Mouse (Mus musculus) small intestine, adult 2 months (tissue): ENCODE results near the gene Tef. TPM values are rescaled to one million over a fixed set of nuclear protein-coding genes. Genes with fewer than 3 reads are reported as not detected.
A peak's percentile ranks its signal among the peaks of the same experiment; 100 is the strongest.

ENCODE experiments used
- H3K27ac ChIP-seq: fragments of 200-500 bp; 2 replicates; pipeline ENCODE4 v1.5.1; 2012; ENCODE audit warnings: low read depth, low read length, control low read depth, inconsistent platforms; ENCODE audit not compliant: insufficient read depth
- H3K27me3 ChIP-seq: fragments of 200-500 bp; 2 replicates; pipeline ENCODE4 v1.6.1; 2012; ENCODE audit warnings: mild to moderate bottlenecking, moderate library complexity, low read length, inconsistent platforms; ENCODE audit not compliant: control insufficient read depth, insufficient read depth
- H3K36me3 ChIP-seq: fragments of 200-500 bp; 2 replicates; pipeline ENCODE4 v1.6.1; 2012; ENCODE audit warnings: mild to moderate bottlenecking, low read length, control low read depth, inconsistent platforms; ENCODE audit not compliant: control insufficient read depth, insufficient read depth
- H3K4me1 ChIP-seq: fragments of 200-500 bp; 2 replicates; pipeline ENCODE4 v1.6.1; 2012; ENCODE audit warnings: low read length, inconsistent platforms, mixed read lengths; ENCODE audit not compliant: control insufficient read depth, insufficient read depth, insufficient read length
- H3K4me3 ChIP-seq: fragments of 200-500 bp; 2 replicates; pipeline ENCODE4 v1.5.1; 2012; ENCODE audit warnings: low read depth, mild to moderate bottlenecking, control low read depth, inconsistent platforms, low read length, moderate library complexity
- CTCF ChIP-seq: fragments of 200-500 bp; IDR thresholded peaks from 2 replicates; pipeline ENCODE4 v1.5.1; 2012; ENCODE audit warnings: low read depth, mild to moderate bottlenecking, control low read depth, inconsistent platforms, low read length, moderate library complexity, mixed read lengths; ENCODE audit not compliant: insufficient replicate concordance, insufficient read length; ENCODE audit errors: extremely low read depth
- POLR2A ChIP-seq: fragments of 200-500 bp; IDR thresholded peaks from 2 replicates; pipeline ENCODE4 v1.6.1; 2012; ENCODE audit warnings: low read depth, mild to moderate bottlenecking, control low read depth, inconsistent platforms, low read length, moderate library complexity
- WGBS: fragments of 180-500 bp; shearing (Covaris S2); methylation state at CpG from one replicate; pipeline ENCODE4 v1.1.7; 2018; 5-methylcytosine and 5-hydroxymethylcytosine counted together
- polyA plus RNA-seq: library from polyadenylated mRNA; depleted of rRNA; stranded (reverse); fragments of >200 nt; gene quantifications from 2 replicates; pipeline ENCODE4 v1.2.3, GENCODE M21; 2012

The Tef gene
- polyA plus RNA-seq, 1 experiment: 9.4 TPM

DNA sequence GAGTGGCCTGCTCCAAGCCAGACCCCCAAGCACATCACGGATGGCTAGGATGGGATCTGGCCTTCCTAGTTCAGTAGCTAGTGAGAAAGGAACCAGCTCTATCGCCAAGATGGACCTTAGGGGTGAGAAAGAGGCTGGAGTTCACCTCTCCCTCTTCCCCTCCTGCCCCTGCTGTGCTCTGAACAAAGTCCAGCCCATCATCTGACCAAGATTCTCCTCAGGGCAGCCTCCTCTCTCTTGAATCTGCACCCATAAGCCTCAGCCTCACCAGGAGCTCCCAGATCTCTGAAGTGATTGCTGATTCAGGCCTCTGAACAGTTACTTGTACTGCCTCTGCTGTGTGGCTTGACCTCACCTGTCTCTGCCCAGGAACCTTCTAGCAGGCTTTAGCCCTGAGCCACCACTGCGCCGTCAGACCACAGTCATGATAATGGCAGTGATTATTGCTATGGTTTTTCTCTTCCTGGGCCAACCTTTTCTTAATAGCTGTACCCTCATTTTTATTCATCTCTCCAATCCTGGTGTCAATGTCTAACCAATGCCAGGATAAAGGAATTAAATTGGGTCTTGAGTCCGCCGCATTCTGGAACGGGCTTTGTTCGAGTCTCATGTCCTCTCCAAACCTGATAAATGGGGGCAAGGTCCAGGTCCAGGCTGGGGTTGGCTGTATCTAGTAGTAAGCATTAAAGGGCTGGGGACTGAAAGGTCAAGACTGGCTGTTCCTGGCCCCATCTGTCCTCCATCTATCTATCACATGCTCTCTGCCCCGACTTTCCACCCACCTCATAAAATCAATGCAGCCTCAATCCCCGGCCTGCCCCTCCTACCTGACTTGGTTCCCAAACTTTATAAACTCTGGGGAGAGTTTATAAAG lies 33.0 kb downstream of the Tef start:
- WGBS: 39% methylated on average over 10 of the region's 10 CpGs
- Histone ChIP-seq H3K4me3 (no peak overlapping the region), H3K36me3 (no peaks in the 10 kb centered on the region), H3K27me3 (no peaks in the 10 kb centered on the region), H3K27ac (peak overlapping the region; percentile 94), H3K4me1 (peaks cover 50% of the 10 kb centered on the region)
- no peak for TF ChIP-seq CTCF
- no peak for TF ChIP-seq POLR2A

DNA sequence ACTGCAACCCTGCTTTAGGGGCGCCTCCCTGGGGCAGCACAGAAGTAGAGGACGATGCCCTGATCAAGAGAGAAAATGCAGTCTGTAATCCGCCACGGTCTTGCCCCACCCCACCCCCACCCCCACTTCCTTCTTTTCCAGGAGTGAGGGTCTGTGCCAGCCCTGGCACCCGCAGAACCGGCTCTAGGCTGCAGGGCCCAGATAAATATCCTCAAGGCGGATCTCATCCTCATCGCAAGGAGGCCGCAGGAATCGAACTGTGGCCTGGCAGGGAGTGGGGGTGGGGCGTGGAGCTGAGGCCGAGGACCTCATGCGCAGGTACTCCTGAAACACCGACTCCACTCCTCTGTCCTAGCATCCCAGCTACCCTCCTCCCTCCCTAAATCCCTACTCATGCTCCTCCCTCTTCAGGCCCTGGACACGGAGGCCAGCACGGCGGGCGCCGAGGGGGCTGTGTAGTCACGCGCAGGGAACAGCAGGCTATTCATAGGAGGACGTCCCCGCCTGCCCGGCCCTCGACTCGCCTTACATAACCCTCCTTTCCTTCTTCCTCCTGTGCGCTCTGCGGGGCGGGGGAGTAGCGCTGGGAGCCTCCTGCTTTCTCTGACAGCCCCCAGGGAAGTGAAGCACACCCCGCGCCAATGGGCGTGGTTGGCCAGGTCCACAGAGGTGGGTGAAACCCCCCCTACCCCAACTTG lies 34.1 kb downstream of the Tef start:
- TF ChIP-seq POLR2A: peak; percentile 45; the same call in 1 of the 2 replicates
- TF ChIP-seq CTCF: no peak
- Histone ChIP-seq H3K4me3 (peak overlapping the region; percentile 54), H3K4me1 (peaks cover 47% of the 10 kb centered on the region), H3K36me3 (no peaks in the 10 kb centered on the region), H3K27ac (peak overlapping the region; percentile 94), H3K27me3 (no peaks in the 10 kb centered on the region)
- WGBS: 7% methylated on average over 33 of the region's 33 CpGs

DNA sequence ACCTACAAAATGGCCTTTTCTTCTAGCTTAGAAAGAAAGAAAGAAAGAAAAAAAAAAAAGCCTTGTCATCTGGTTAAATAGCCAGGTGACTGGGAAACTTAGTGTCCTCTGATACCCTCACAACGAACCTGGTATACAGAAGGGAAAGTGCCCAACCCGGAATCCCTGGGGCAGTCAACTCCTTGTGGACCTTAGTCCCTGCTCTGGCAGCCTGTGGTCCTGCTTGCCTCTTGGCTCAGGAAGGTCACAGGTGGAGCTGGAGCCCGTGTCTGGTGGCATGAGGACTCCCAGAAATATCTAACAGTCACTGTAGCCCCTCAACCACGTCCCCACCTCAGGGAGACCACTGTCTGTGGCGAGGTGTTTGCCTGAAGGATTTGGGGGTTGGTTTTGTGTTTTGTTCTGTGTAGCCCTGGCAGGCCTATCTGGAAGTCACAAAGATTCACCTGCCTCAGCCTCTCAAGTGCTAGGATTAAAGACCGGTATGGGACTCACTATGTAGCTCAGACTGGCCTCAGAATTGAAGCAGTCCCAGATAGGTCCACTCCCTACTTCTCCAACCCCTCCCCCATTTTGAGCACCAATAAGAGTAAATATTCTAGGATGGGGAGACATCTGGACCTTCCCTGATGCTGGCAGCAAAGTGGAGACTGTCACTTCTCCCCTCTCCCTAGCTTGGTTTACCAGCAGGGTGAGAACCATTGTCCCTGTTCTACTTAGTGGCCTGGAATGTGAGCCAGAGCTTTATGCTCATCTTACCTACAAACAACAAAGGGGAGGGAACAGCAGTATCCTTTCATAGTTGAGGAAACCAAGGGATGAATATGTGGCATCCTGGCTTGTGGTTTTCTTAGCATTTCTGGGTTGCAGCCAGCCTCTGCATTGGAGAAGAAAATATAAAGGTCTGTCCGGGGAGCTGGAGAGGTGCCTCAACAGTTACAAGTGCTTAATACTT lies 35.0 kb downstream of the Tef start:
- TF ChIP-seq CTCF: no peak
- TF ChIP-seq POLR2A: no peak
- Histone ChIP-seq H3K36me3 (no peaks in the 10 kb centered on the region), H3K4me1 (peaks cover 43% of the 10 kb centered on the region), H3K27ac (peak overlapping the region; percentile 94), H3K27me3 (no peaks in the 10 kb centered on the region), H3K4me3 (no peak overlapping the region)
- 47% methylated on average over 7 of the region's 7 CpGs for WGBS

DNA sequence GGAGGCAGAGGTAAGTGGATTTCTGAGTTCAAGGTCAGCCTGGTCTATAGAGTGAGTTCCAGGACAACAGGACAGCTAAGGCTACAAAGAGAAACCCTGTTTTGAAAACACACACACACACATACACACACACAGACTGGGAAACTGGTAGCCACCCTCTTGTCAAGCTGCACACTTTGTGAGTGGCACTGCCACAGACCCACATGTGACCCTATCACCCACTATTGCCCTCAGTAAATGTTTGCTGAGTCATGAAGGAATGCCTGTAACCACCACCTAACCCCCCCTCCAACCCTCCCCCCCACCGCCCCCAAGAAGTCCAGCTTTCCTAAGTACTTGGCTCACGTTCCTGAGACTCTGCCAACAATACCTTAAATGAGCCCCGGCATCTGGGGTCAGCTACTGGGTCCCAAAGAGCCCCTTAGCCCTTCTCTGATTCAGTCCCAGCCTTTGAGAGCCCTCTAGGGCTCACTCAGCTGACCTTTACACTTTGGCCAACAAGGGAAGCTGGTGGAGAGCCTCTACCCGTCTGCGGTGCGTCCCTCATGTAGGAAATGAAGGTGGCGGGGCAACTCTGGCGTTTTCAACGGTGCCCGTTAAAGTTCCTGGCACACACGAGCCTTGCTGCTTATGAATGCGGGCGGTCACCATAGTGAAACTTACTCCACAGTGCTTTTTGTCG lies 36.5 kb downstream of the Tef start:
- H3K4me3 ChIP-seq: no peak overlapping the region
- H3K27ac ChIP-seq: peak overlapping the region; percentile 73
- H3K36me3 ChIP-seq: no peaks in the 10 kb centered on the region
- 26% methylated on average over 14 of the region's 14 CpGs for WGBS
- H3K4me1 ChIP-seq: peaks cover 42% of the 10 kb centered on the region
- TF ChIP-seq POLR2A (no peak), CTCF (no peak)
- no peaks in the 10 kb centered on the region for H3K27me3 ChIP-seq

DNA sequence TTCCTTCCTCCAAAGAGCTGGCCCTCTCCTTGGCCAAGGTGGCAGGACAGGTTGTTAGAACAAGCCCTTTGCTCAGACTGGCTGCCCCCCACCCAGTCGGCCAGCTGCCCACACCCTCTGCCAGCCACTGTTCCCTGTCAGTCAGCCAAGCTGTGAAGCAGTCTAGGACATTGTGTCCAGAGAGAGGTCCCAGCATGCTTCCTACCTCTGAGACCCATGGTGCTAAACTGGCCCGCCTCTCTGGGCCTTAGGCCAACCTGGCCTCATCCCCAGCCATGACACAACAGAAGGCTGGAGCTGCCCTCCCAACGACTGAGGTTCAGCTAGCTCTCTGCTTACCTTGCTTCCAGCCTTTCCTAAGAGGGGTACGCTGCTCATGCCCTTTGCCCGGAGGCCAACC lies 37.4 kb downstream of the Tef start:
- Histone ChIP-seq H3K4me1 (peaks cover 35% of the 10 kb centered on the region), H3K27ac (peak overlapping the region; percentile 78), H3K4me3 (no peak overlapping the region), H3K27me3 (no peaks in the 10 kb centered on the region), H3K36me3 (no peaks in the 10 kb centered on the region)
- no peak for TF ChIP-seq CTCF
- WGBS: 21% methylated on average over 5 of the region's 5 CpGs

DNA sequence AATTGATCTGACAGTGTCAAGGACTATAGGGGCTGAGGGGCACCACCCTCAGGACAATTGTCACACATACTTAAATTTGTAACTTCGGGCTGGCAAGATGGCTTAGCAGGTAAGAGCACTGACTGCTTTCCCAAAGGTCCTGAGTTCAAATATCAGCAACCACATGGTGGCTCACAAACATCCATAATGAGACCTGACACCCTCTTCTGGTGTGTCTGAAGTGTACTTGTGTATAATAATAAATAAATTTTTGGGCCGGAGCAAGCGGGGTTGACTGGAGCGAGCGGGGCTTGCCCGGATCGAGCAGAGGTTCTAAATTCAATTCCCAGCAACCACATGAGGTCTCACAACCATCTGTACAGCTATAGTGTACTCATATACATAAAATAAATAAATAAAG lies 38.1 kb downstream of the Tef start:
- H3K4me3 ChIP-seq: no peak overlapping the region
- H3K4me1 ChIP-seq: peaks cover 34% of the 10 kb centered on the region
- no peaks in the 10 kb centered on the region for H3K27me3 ChIP-seq
- WGBS: 83% methylated on average over 7 of the region's 7 CpGs
- no peaks in the 10 kb centered on the region for H3K36me3 ChIP-seq
- peak overlapping the region; percentile 78 for H3K27ac ChIP-seq
- TF ChIP-seq POLR2A (no peak), CTCF (no peak)
